Mouse (Mus musculus) spleen, adult 2 months (tissue): ENCODE measurements around the gene Wipf1. TPM values are rescaled to one million over a fixed set of nuclear protein-coding genes. Genes with fewer than 3 reads are reported as not detected.

Experiments used
- DNase-seq, 2 experiments: peaks; one replicate each; pipeline versions ENCODE4 v3.0.0 to v3.0.0-alpha.2; 2012 to 2021; ENCODE audit warnings: low spot score in 2 of 2, low read depth in 1 of 2
- H3K27ac ChIP-seq: fragments of 200-500 bp; 2 replicates; pipeline ENCODE4 v1.5.1; 2012; ENCODE audit warnings: low read length, inconsistent platforms; ENCODE audit not compliant: insufficient read depth
- H3K27me3 ChIP-seq: fragments of 200-500 bp; 2 replicates; pipeline ENCODE4 v1.6.1; 2012; ENCODE audit warnings: mild to moderate bottlenecking, moderate library complexity, low read length, inconsistent platforms; ENCODE audit not compliant: control insufficient read depth, insufficient read depth
- H3K36me3 ChIP-seq: fragments of 200-500 bp; 2 replicates; pipeline ENCODE4 v1.6.1; 2012; ENCODE audit warnings: mild to moderate bottlenecking, low read length, inconsistent platforms; ENCODE audit not compliant: control insufficient read depth, insufficient read depth
- H3K4me1 ChIP-seq: fragments of 200-500 bp; 2 replicates; pipeline ENCODE4 v1.6.1; 2011; ENCODE audit warnings: inconsistent platforms; ENCODE audit not compliant: control insufficient read depth, insufficient read depth, insufficient read length
- H3K4me3 ChIP-seq: fragments of 200-500 bp; 2 replicates; pipeline ENCODE4 v1.5.1; 2011; ENCODE audit warnings: mild to moderate bottlenecking, inconsistent platforms; ENCODE audit not compliant: insufficient read depth, insufficient read length; ENCODE audit errors: extremely low read depth
- CTCF ChIP-seq: fragments of 200-500 bp; IDR thresholded peaks from 2 replicates; pipeline ENCODE4 v1.5.1; 2011; ENCODE audit warnings: mild to moderate bottlenecking, inconsistent platforms; ENCODE audit not compliant: insufficient read depth, insufficient read length, insufficient replicate concordance; ENCODE audit errors: extremely low read depth
- POLR2A ChIP-seq: fragments of 200-500 bp; IDR thresholded peaks from 2 replicates; pipeline ENCODE4 v1.6.1; 2011; ENCODE audit warnings: low read depth, low read length, inconsistent platforms
- WGBS: fragments of 180-500 bp; shearing (Covaris S2); methylation state at CpG from one replicate; pipeline ENCODE4 v1.1.7; 2018; 5-methylcytosine and 5-hydroxymethylcytosine counted together
- polyA plus RNA-seq: library from polyadenylated mRNA; depleted of rRNA; stranded (reverse); fragments of >200 nt; gene quantifications from 2 replicates; pipeline ENCODE4 v1.2.3, GENCODE M21; 2012; rRNA removed

The Wipf1 gene
- polyA plus RNA-seq: 58.7 and 72.8 TPM in 2 replicates

- peak in 1 of 2 experiments; percentile 21 for DNase-seq
- Histone ChIP-seq H3K4me3 (peak within 1 kb of the TSS; percentile 60), H3K27me3 (peaks cover 11% of the 10 kb centered on the region), H3K27ac (peak within 1 kb of the TSS; percentile 67), H3K4me1 (peaks cover 2% of the 10 kb centered on the region; the same call in 1 of the 2 replicates), H3K36me3 (no peaks in the 10 kb centered on the region)
- TF ChIP-seq POLR2A: no peak
- no peak for TF ChIP-seq CTCF
- WGBS: 9% methylated on average over 63 of the region's 66 CpGs
Observed at GRCm38 (mm10) chr2:73529356-73530330, at the start of gene Wipf1. Gene Wipf1 (minus strand): TSS chr2:73529734.

DNA sequence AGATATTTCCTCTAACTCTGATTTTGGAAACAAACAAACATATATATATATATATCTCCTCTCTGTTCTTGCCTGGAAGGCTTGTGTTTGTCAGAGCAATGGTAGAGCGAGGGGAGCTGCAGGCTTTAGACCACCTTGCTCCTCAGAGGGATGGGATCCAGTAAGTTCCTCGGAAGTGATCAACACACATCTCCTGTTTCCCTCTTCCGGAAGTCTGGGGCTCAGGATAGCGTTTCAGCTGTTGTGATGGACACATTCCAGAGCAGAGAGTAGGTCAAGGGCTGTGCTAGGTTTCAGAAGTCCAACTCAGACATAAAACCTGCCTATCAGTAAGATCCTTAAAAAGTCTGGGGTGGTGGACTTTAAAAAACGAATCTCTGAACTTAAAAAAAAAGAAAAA, 49.6 kb upstream of the Wipf1 start:
- no peak overlapping the region for H3K27ac ChIP-seq
- no peaks in the 10 kb centered on the region for H3K27me3 ChIP-seq
- H3K4me1 ChIP-seq: no peaks in the 10 kb centered on the region
- H3K4me3 ChIP-seq: no peak overlapping the region
- TF ChIP-seq POLR2A (no peak), CTCF (no peak)
- DNase-seq: no peak
- H3K36me3 ChIP-seq: no peaks in the 10 kb centered on the region
- WGBS: 60% methylated on average over 5 of the region's 5 CpGs

GRCm38 (mm10) chr2:73574418-73574817, 44.9 kb upstream of the Wipf1 start:
- H3K27ac ChIP-seq: no peak overlapping the region
- H3K27me3 ChIP-seq: no peaks in the 10 kb centered on the region
- H3K36me3 ChIP-seq: no peaks in the 10 kb centered on the region
- TF ChIP-seq CTCF (no peak), POLR2A (no peak)
- H3K4me3 ChIP-seq: no peak overlapping the region
- no peak for DNase-seq
- WGBS: 61% methylated on average over 6 of the region's 6 CpGs
- H3K4me1 ChIP-seq: no peaks in the 10 kb centered on the region

DNA sequence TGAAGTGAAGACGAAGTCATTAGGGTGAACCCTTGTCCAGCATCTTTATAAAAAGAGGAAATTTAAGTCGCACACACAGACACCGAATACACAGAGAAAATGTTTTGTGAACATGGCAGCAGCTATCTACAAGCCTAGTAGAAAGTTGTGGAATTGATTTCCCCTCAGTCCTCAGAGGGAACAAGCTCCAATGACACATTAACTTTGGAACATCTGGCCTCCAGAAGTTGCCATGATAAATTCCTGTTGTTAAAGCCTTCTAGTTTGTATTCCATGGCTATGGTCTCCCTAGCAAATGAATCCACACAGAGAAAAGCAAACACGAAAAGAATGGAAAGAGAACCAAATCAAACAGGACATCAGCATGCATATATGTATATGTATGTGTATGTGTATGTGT, 44.0 kb upstream of the Wipf1 start:
- Histone ChIP-seq H3K4me3 (no peak overlapping the region), H3K27ac (no peak overlapping the region), H3K36me3 (no peaks in the 10 kb centered on the region), H3K27me3 (no peaks in the 10 kb centered on the region), H3K4me1 (no peaks in the 10 kb centered on the region)
- no peak for DNase-seq
- 78% methylated on average over 4 of the region's 4 CpGs for WGBS
- TF ChIP-seq CTCF: no peak
- TF ChIP-seq POLR2A: no peak

DNA sequence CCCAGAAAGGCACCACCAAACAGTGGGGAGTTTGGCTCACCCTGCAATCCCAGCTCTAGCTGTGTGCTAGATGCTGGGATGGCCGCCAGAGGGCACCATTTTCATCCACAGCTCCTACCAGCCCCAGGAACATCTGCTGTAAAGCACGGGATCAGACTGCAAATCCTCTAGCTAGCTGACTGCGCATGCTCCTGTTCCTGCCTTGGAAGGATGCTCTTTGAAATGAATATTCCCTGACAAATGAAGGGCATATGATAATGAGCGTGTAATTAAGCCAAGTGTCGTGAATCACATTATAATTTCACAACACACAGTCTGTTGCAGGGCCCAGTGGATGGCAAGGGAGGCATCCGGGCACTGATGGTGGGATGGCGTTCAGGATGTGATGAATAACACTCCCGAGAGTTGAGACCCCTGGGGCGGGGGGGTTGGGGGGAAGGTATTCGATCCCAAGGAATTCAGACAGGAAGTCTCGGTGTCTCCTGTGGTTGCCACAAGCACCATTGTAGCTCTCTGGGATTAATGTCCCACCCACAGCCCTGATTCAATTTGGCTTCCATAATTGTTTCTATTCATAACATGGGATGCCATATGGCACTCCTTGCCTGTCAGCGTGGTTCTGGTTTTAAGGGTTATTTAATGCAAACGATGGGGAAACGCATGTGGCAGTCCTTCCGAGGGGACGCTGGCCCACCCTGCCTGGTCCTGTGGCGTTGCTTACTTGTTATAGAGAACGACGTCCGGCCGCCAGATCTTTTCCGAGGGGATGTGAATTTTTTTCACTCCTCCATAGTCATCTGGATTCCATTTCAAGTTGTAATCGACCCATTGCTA, 43.2 kb upstream of the Wipf1 start:
- H3K27me3 ChIP-seq: no peaks in the 10 kb centered on the region
- no peaks in the 10 kb centered on the region for H3K4me1 ChIP-seq
- peak in 1 of 2 experiments; percentile 30 for DNase-seq
- H3K27ac ChIP-seq: no peak overlapping the region
- no peaks in the 10 kb centered on the region for H3K36me3 ChIP-seq
- no peak overlapping the region for H3K4me3 ChIP-seq
- 54% methylated on average over 23 of the region's 23 CpGs for WGBS
- TF ChIP-seq CTCF (peak; percentile 63; the same call in 1 of the 2 replicates), POLR2A (no peak)

GRCm38 (mm10) chr2:73571901-73572300, 42.4 kb upstream of the Wipf1 start:
- H3K27ac ChIP-seq: no peak overlapping the region
- TF ChIP-seq CTCF: no peak
- no peak for TF ChIP-seq POLR2A
- no peaks in the 10 kb centered on the region for H3K27me3 ChIP-seq
- H3K36me3 ChIP-seq: no peaks in the 10 kb centered on the region
- H3K4me3 ChIP-seq: no peak overlapping the region
- no peaks in the 10 kb centered on the region for H3K4me1 ChIP-seq
- no peak for DNase-seq
- WGBS: 72% methylated on average over 6 of the region's 6 CpGs

GRCm38 (mm10) chr2:73571304-73571703, 41.8 kb upstream of the Wipf1 start:
- Histone ChIP-seq H3K27ac (no peak overlapping the region), H3K4me3 (no peak overlapping the region), H3K36me3 (no peaks in the 10 kb centered on the region), H3K4me1 (no peaks in the 10 kb centered on the region), H3K27me3 (no peaks in the 10 kb centered on the region)
- TF ChIP-seq CTCF (no peak), POLR2A (no peak)
- no peak for DNase-seq
- 91% methylated on average over 9 of the region's 9 CpGs for WGBS
